Mouse (Mus musculus) heart, embryonic 16.5 days (tissue): ENCODE results near the gene Ap1g2. TPM values are rescaled to one million over a fixed set of nuclear protein-coding genes. Genes with fewer than 3 reads are reported as not detected.

ENCODE experiments used
- ATAC-seq: fragments of 200-750 bp; cut with Nextera tagmentation; replicated peaks from 2 replicates; pipeline ENCODE4 v1.8.0; 2017; ENCODE audit warnings: moderate number of reproducible peaks; ENCODE audit not compliant: insufficient read depth, low FRiP score; ENCODE audit errors: extremely low read depth
- H3K27ac ChIP-seq: fragments of 300-500 bp; sonication (generic); 2 replicates; pipeline ENCODE4 v1.5.1; 2014; ENCODE audit warnings: mild to moderate bottlenecking, low read length, control low read depth, moderate library complexity
- H3K27me3 ChIP-seq: fragments of 300-500 bp; sonication (generic); 2 replicates; pipeline ENCODE4 v1.6.1; 2014; ENCODE audit warnings: low read length, mixed read lengths; ENCODE audit not compliant: control insufficient read depth, insufficient read depth
- H3K36me3 ChIP-seq: fragments of 300-500 bp; sonication (generic); 2 replicates; pipeline ENCODE4 v1.6.1; 2014; ENCODE audit not compliant: control insufficient read depth, insufficient read depth
- H3K4me1 ChIP-seq: fragments of 300-500 bp; sonication (generic); 2 replicates; pipeline ENCODE4 v1.6.1; 2014; ENCODE audit warnings: low read length, mixed read lengths; ENCODE audit not compliant: control insufficient read depth, insufficient read depth
- H3K4me2 ChIP-seq: fragments of 300-500 bp; sonication (generic); 2 replicates; pipeline ENCODE4 v1.6.1; 2014; ENCODE audit warnings: low read depth, mild to moderate bottlenecking, control low read depth, low read length
- H3K4me3 ChIP-seq: fragments of 300-500 bp; sonication (generic); 2 replicates; pipeline ENCODE4 v1.5.1; 2014; ENCODE audit warnings: mild to moderate bottlenecking, control low read depth, low read length
- H3K9ac ChIP-seq: fragments of 300-500 bp; sonication (generic); 2 replicates; pipeline ENCODE4 v1.6.1; 2014; ENCODE audit warnings: low read length, control low read depth
- H3K9me3 ChIP-seq: fragments of 300-500 bp; sonication (generic); replicated peaks from 2 replicates; pipeline ENCODE4 v1.6.1; 2016; ENCODE audit warnings: low read length; ENCODE audit not compliant: control insufficient read depth
- WGBS: fragments of 180-500 bp; shearing (Covaris S2); extraction: QIAGEN DNeasy Blood & Tissue Kit; methylation state at CpG from one replicate; pipeline ENCODE4 v1.1.7; 2014; 5-methylcytosine and 5-hydroxymethylcytosine counted together
- polyA plus RNA-seq: library from polyadenylated mRNA; unstranded; fragments of >200 nt; fragmentation: Nextera tagmentation; extraction: Ambion mirVana; gene quantifications from 2 replicates; pipeline ENCODE4 v1.2.1, GENCODE M21; 2015

Gene Ap1g2
- polyA plus RNA-seq, 1 experiment from 2014 or later, result 14.2 TPM

GRCm38 (mm10) chr14:55095263-55095662 is 11.1 kb downstream of the Ap1g2 start:
- H3K4me1 ChIP-seq, result peaks cover 21% of the 10 kb centered on the region
- ATAC-seq, result no peak
- peak overlapping the region; percentile 90 for H3K4me3 ChIP-seq
- H3K27me3 ChIP-seq, result no peaks in the 10 kb centered on the region
- H3K27ac ChIP-seq, result peak overlapping the region; percentile 82
- H3K36me3 ChIP-seq, result peaks cover 8% of the 10 kb centered on the region
- 50% methylated on average over 9 of the region's 9 CpGs for WGBS
- H3K4me2 ChIP-seq, result peak overlapping the region; percentile 91
- no peaks in the 10 kb centered on the region for H3K9me3 ChIP-seq
- peak overlapping the region; percentile 87 for H3K9ac ChIP-seq

GRCm38 (mm10) chr14:55094704-55095231 is 11.6 kb downstream of the Ap1g2 start, which contains the start of gene Thtpa:
Thtpa (plus strand) TSS chr14:55094784.
- ATAC-seq, result peak; percentile 53; the same call in 1 of the 2 replicates
- Histone ChIP-seq H3K4me1 (peaks cover 21% of the 10 kb centered on the region), H3K9me3 (no peaks in the 10 kb centered on the region), H3K9ac (peak within 1 kb of the TSS; percentile 87), H3K4me2 (peak within 1 kb of the TSS; percentile 91), H3K27me3 (no peaks in the 10 kb centered on the region), H3K27ac (peak within 1 kb of the TSS; percentile 82), H3K4me3 (peak within 1 kb of the TSS; percentile 90), H3K36me3 (peaks cover 8% of the 10 kb centered on the region)
- under 1% methylated on average over 30 of the region's 30 CpGs for WGBS

DNA sequence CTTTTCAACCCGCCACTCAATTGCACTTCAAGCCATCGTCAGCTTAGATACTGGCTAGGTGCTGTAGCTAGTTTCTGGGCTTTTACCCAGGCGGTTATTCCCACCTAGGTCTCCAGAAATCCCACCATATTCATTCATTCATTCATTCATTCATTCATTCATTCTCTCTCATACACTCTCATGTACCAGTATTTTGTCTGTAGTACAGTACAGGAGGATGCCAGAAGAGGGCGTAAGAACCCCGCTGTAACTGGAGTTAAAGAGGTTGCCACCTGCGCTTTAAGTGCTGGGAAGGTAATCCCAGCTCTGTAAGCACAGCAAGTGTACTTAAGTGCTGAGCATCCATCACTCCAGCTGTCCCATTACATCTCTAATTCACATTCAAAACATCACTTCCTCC is 12.5 kb downstream of the Ap1g2 start:
- H3K9me3 ChIP-seq, result no peaks in the 10 kb centered on the region
- ATAC-seq, result no peak
- no peak overlapping the region for H3K4me3 ChIP-seq
- H3K36me3 ChIP-seq, result peaks cover 6% of the 10 kb centered on the region
- peaks cover 29% of the 10 kb centered on the region for H3K4me1 ChIP-seq
- 34% methylated on average over 6 of the region's 6 CpGs for WGBS
- H3K9ac ChIP-seq, result no peak overlapping the region
- H3K27ac ChIP-seq, result no peak overlapping the region
- H3K4me2 ChIP-seq, result no peak overlapping the region; the same call in 1 of the 2 replicates
- H3K27me3 ChIP-seq, result no peaks in the 10 kb centered on the region

GRCm38 (mm10) chr14:55092011-55092577 is 14.3 kb downstream of the Ap1g2 start, which contains the start of gene Zfhx2:
Zfhx2 (minus strand) TSS chr14:55092324.
- under 1% methylated on average over 34 of the region's 34 CpGs for WGBS
- H3K4me2 ChIP-seq, result peak within 1 kb of the TSS; percentile 93
- peak within 1 kb of the TSS; percentile 73 for H3K27ac ChIP-seq
- H3K27me3 ChIP-seq, result no peaks in the 10 kb centered on the region
- no peaks in the 10 kb centered on the region for H3K9me3 ChIP-seq
- peaks cover 38% of the 10 kb centered on the region for H3K4me1 ChIP-seq
- no peaks in the 10 kb centered on the region for H3K36me3 ChIP-seq
- peak within 1 kb of the TSS; percentile 77 for H3K4me3 ChIP-seq
- ATAC-seq, result peak; percentile 80
- peak within 1 kb of the TSS; percentile 80 for H3K9ac ChIP-seq

- Histone ChIP-seq H3K4me2 (peak overlapping the region; percentile 93), H3K27ac (no peak overlapping the region; the same call in 1 of the 2 replicates), H3K36me3 (no peaks in the 10 kb centered on the region), H3K4me1 (peaks cover 35% of the 10 kb centered on the region), H3K4me3 (peak overlapping the region; percentile 77), H3K9ac (peak overlapping the region; percentile 80), H3K9me3 (no peaks in the 10 kb centered on the region), H3K27me3 (no peaks in the 10 kb centered on the region)
- no peak for ATAC-seq
- WGBS, result 5% methylated on average over 33 of the region's 34 CpGs
These were observed 15.1 kb downstream of the Ap1g2 start for GRCm38 (mm10) chr14:55091209-55091865.

GRCm38 (mm10) chr14:55089199-55089947 is 17.0 kb downstream of the Ap1g2 start:
- H3K4me2 ChIP-seq, result 0 out of 2 replicates have a peak overlapping the region, but pooled peaks have one; percentile 5
- H3K36me3 ChIP-seq, result no peaks in the 10 kb centered on the region
- ATAC-seq, result no peak
- no peak overlapping the region for H3K4me3 ChIP-seq
- H3K9me3 ChIP-seq, result no peaks in the 10 kb centered on the region
- no peaks in the 10 kb centered on the region for H3K27me3 ChIP-seq
- peak overlapping the region; percentile 46; the same call in 1 of the 2 replicates for H3K27ac ChIP-seq
- H3K4me1 ChIP-seq, result peaks cover 32% of the 10 kb centered on the region
- WGBS, result 50% methylated on average over 13 of the region's 13 CpGs
- H3K9ac ChIP-seq, result no peak overlapping the region

- ATAC-seq, result no peak
- no peak overlapping the region for H3K27ac ChIP-seq
- no peak overlapping the region for H3K4me2 ChIP-seq
- H3K27me3 ChIP-seq, result no peaks in the 10 kb centered on the region
- H3K36me3 ChIP-seq, result no peaks in the 10 kb centered on the region
- H3K4me1 ChIP-seq, result peaks cover 29% of the 10 kb centered on the region
- H3K9ac ChIP-seq, result no peak overlapping the region
- no peak overlapping the region for H3K4me3 ChIP-seq
- no peaks in the 10 kb centered on the region for H3K9me3 ChIP-seq
- WGBS, result 73% methylated on average over 6 of the region's 6 CpGs
These were observed 20.3 kb downstream of the Ap1g2 start for GRCm38 (mm10) chr14:55086009-55086514.

DNA sequence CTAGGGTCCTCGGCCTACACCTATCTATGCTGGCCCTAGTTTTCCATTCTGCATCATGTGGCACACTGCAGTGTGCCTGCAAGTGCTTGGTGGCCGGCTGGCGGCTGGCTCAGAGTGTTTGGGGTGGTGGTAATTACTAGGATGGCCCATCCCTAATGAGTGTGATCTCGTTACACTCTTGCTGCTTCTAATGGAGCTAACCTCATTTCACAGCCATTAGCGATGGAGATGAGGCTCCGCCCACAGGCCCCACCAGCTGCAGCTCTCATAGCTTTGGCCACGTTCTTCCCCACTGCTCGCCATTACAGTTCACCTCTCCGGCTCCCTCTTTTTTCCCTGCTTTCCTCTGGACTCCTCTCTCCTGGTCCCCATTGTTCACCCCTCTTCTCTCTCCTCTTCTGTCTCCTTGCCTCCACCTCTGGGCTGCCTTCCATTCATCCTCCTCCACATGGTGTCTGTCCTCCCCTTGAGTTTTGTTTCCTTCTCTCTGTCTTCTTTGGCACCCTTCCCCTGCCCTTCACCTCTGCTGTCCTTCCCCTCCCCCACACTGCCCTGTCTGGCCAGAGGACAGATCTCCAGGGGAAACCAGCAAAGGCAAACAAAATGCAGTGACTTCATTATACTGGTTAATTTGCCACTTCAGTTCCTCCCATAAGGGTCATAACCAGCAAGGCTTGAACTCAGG is 20.9 kb downstream of the Ap1g2 start:
- no peaks in the 10 kb centered on the region for H3K27me3 ChIP-seq
- no peak overlapping the region for H3K27ac ChIP-seq
- H3K36me3 ChIP-seq, result no peaks in the 10 kb centered on the region
- H3K4me1 ChIP-seq, result peaks cover 26% of the 10 kb centered on the region
- H3K9ac ChIP-seq, result no peak overlapping the region
- no peak overlapping the region for H3K4me3 ChIP-seq
- ATAC-seq, result no peak
- WGBS, result 60% methylated on average over 9 of the region's 9 CpGs
- no peak overlapping the region for H3K4me2 ChIP-seq
- H3K9me3 ChIP-seq, result no peaks in the 10 kb centered on the region
